Mouse (Mus musculus) lung, postnatal 0 days (tissue): ENCODE data around the gene Isx.

Source experiments
- CTCF ChIP-seq: IDR thresholded peaks from 2 replicates; pipeline ENCODE4 v1.5.1; 2016; ENCODE audit warnings: antibody characterized with exemption, mild to moderate bottlenecking
- EP300 ChIP-seq: IDR thresholded peaks from 2 replicates; pipeline ENCODE4 v1.6.1; 2016; ENCODE audit warnings: antibody characterized with exemption, mild to moderate bottlenecking, control low read depth

DNA sequence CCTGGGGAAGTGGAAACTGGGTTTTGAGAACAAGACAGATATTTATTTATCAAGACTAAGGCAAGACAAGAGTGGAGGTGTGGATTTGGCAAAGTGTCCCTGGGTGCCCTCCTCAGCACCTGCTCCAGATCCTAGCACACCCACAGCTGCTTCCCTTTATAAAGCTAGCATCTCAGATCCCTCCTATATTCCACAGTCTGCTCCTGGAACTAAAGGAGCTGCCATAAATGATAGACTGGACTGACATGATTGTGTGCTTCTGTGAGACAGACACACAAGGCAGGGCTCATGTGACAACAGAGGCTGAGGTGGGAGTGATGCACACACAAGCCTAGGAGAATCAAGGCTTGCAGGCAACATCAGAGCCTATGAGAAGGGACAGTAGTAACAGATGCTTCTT is 22.0 kb upstream of the Isx start:
- TF ChIP-seq CTCF, result no peak
- no peak for TF ChIP-seq EP300
